Mouse (Mus musculus) lung, adult 2 months (tissue): Measurements from ENCODE around the gene Paxx.
A peak's percentile ranks its signal among the peaks of the same experiment; 100 is the strongest.

Experiments used
- CTCF ChIP-seq: fragments of 200-500 bp; IDR thresholded peaks from 2 replicates; pipeline ENCODE4 v1.5.1; 2011; ENCODE audit warnings: mild to moderate bottlenecking, low read length, control low read depth; ENCODE audit not compliant: insufficient read depth
- POLR2A ChIP-seq: fragments of 200-500 bp; IDR thresholded peaks from 2 replicates; pipeline ENCODE4 v1.6.1; 2011; ENCODE audit warnings: low read depth, mild to moderate bottlenecking, control low read depth, low read length, borderline replicate concordance; ENCODE audit errors: extremely low read depth

DNA sequence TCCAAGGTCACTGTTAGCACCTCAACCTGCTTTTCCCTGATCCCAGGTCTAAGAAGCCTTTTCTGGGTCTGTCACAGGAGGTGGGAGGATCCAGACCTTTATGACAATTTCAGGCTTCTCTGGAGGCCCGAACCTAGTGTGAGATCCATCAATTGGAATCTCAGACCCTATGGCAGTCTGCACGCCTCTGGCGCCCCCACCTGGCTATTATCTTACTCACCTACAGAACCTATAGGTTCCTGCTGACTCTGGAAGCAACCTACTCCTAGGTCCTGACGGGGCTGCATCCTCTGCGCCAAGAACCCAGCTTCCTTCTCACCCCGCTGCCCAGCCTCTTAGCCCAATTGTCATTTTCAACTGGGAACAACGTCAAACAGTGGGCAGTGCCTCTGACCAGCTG is 22.1 kb upstream of the Paxx start:
- TF ChIP-seq CTCF (peak; percentile 60), POLR2A (no peak)
